Mouse (Mus musculus) forebrain, embryonic 10.5 days (tissue): Measurements from ENCODE around the gene Sema7a. TPM values are rescaled to one million over a fixed set of nuclear protein-coding genes. Genes with fewer than 3 reads are reported as not detected.

Experiments
- DNase-seq: peaks from one replicate; pipeline ENCODE4 v3.0.0-alpha.2; 2017; ENCODE audit warnings: low spot score; ENCODE audit errors: extremely low spot score
- H3K27ac ChIP-seq: fragments of 300-500 bp; sonication (generic); 2 replicates; pipeline ENCODE4 v1.5.1; 2016; ENCODE audit warnings: mild to moderate bottlenecking
- H3K27me3 ChIP-seq: fragments of 300-500 bp; sonication (generic); 2 replicates; pipeline ENCODE4 v1.6.1; 2016; ENCODE audit warnings: mild to moderate bottlenecking; ENCODE audit not compliant: poor library complexity, severe bottlenecking
- H3K36me3 ChIP-seq: fragments of 300-500 bp; sonication (generic); replicated peaks from 2 replicates; pipeline ENCODE4 v1.6.1; 2016; ENCODE audit warnings: mild to moderate bottlenecking, moderate library complexity
- H3K4me1 ChIP-seq: fragments of 300-500 bp; sonication (generic); 2 replicates; pipeline ENCODE4 v1.6.1; 2016
- H3K4me3 ChIP-seq: fragments of 300-500 bp; sonication (generic); 2 replicates; pipeline ENCODE4 v1.5.1; 2016; ENCODE audit warnings: mild to moderate bottlenecking, moderate library complexity
- H3K9me3 ChIP-seq: fragments of 300-500 bp; sonication (generic); 2 replicates; pipeline ENCODE4 v1.6.1; 2016; ENCODE audit warnings: mild to moderate bottlenecking, moderate library complexity
- WGBS: fragments of 180-500 bp; shearing (Covaris S2); methylation state at CpG from one replicate; pipeline ENCODE4 v1.1.7; 2016; 5-methylcytosine and 5-hydroxymethylcytosine counted together
- polyA plus RNA-seq: library from polyadenylated mRNA; unstranded; fragments of >200 nt; fragmentation: Nextera tagmentation; extraction: Ambion mirVana; gene quantifications from 2 replicates; pipeline ENCODE4 v1.2.1, GENCODE M21; 2016

Gene Sema7a
- polyA plus RNA-seq, 1 experiment from 2014 or later, result 0.14 TPM

DNA sequence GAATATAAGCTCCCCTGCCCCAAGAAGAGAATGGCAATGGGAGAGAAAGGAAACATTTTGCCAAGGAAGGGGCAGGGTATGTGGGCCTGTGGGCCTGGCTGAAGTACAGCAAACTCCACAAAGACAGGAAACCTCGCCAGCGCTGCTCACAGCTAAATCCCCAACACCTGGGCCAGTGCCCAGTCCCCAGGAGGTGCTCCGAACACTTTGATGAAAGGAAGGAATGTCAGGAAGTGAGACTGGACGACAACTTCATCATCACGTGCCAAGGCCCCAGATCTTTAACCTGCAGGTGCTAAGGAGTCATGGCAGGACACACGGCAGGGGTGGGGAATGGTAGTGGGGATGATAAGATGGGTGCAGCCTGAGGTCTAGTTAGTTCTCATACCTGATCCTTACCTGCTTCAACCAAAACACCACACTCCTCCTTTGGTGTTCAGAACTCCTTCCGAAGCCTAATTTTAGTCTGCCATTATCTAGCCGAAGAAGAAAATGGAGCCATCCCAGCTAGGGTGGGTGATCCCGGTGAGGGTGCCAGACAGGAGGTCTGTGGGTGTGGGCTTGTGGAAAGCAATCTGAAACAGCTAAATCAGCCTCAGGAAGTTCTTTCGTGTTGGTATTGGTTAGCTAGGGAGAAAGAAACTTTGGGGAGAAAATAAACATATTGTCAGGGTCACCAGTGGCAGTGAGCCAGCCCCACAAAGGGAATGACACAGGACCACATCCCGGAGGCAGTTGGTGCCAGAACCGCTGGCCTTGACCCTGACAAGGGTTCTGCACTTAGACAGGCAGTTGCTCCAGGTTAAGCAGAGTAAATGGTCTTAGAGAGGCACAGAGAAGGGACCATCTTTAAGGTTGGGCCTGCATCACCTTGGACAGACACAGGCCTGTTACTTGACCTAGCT, 25.6 kb downstream of the Sema7a start:
- 83% methylated on average over 12 of the region's 12 CpGs for WGBS
- DNase-seq, result no peak
- Histone ChIP-seq H3K4me1 (peaks cover 41% of the 10 kb centered on the region), H3K27me3 (no peaks in the 10 kb centered on the region), H3K27ac (no peak overlapping the region), H3K36me3 (peaks cover 8% of the 10 kb centered on the region; the same call in 1 of the 2 replicates), H3K4me3 (no peak overlapping the region), H3K9me3 (no peaks in the 10 kb centered on the region)

GRCm38 (mm10) chr9:57967237-57967960, 27.5 kb downstream of the Sema7a start:
- Histone ChIP-seq H3K27ac (peak overlapping the region; percentile 15; the same call in 1 of the 2 replicates), H3K4me3 (no peak overlapping the region), H3K27me3 (no peaks in the 10 kb centered on the region), H3K9me3 (no peaks in the 10 kb centered on the region), H3K36me3 (no peaks in the 10 kb centered on the region), H3K4me1 (peaks cover 33% of the 10 kb centered on the region)
- WGBS, result 81% methylated on average over 14 of the region's 14 CpGs
- DNase-seq, result no peak

GRCm38 (mm10) chr9:57968166-57968771, 28.4 kb downstream of the Sema7a start:
- no peak overlapping the region for H3K4me3 ChIP-seq
- H3K4me1 ChIP-seq, result peaks cover 37% of the 10 kb centered on the region
- no peaks in the 10 kb centered on the region for H3K27me3 ChIP-seq
- H3K27ac ChIP-seq, result no peak overlapping the region
- H3K36me3 ChIP-seq, result no peaks in the 10 kb centered on the region
- no peaks in the 10 kb centered on the region for H3K9me3 ChIP-seq
- DNase-seq, result no peak
- WGBS, result 93% methylated on average over 9 of the region's 9 CpGs

- Histone ChIP-seq H3K27me3 (no peaks in the 10 kb centered on the region), H3K27ac (0 out of 2 replicates have a peak overlapping the region, but pooled peaks have one; percentile 20), H3K4me1 (peaks cover 36% of the 10 kb centered on the region), H3K9me3 (no peaks in the 10 kb centered on the region), H3K36me3 (no peaks in the 10 kb centered on the region), H3K4me3 (no peak overlapping the region)
- no peak for DNase-seq
- WGBS, result 91% methylated on average over 8 of the region's 8 CpGs
These were observed 29.1 kb downstream of the Sema7a start for GRCm38 (mm10) chr9:57968783-57969542.

- no peak for DNase-seq
- H3K36me3 ChIP-seq, result no peaks in the 10 kb centered on the region
- no peaks in the 10 kb centered on the region for H3K9me3 ChIP-seq
- H3K27me3 ChIP-seq, result no peaks in the 10 kb centered on the region
- 0 out of 2 replicates have a peak overlapping the region, but pooled peaks have one; percentile 20 for H3K27ac ChIP-seq
- peaks cover 26% of the 10 kb centered on the region for H3K4me1 ChIP-seq
- 80% methylated on average over 11 of the region's 11 CpGs for WGBS
- no peak overlapping the region for H3K4me3 ChIP-seq
These were observed 30.0 kb downstream of the Sema7a start for GRCm38 (mm10) chr9:57969736-57970495.

DNA sequence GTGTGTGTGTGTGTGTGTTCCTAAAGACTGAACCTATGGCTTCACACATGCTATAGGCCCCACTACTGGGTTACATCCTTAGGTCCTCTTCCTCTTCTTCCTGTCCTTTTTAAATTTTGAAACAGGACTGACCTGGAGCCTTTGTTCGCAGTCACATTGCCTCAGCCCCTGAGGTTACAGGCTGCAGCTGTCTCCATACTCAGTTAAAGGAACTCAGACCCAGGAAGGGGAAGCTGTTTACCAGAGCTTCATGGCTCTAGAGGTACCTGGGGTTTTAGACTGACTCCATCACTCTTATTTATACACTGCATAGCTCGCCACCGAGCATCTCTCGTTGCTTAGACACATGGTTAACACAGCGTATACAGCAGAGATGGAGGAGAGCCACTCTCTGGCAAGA, 31.5 kb downstream of the Sema7a start:
- no peaks in the 10 kb centered on the region for H3K9me3 ChIP-seq
- no peak overlapping the region for H3K4me3 ChIP-seq
- H3K27me3 ChIP-seq, result no peaks in the 10 kb centered on the region
- H3K27ac ChIP-seq, result peak overlapping the region; percentile 58; the same call in 1 of the 2 replicates
- 96% methylated on average over 5 of the region's 5 CpGs for WGBS
- peaks cover 26% of the 10 kb centered on the region for H3K4me1 ChIP-seq
- H3K36me3 ChIP-seq, result no peaks in the 10 kb centered on the region
- DNase-seq, result no peak

DNA sequence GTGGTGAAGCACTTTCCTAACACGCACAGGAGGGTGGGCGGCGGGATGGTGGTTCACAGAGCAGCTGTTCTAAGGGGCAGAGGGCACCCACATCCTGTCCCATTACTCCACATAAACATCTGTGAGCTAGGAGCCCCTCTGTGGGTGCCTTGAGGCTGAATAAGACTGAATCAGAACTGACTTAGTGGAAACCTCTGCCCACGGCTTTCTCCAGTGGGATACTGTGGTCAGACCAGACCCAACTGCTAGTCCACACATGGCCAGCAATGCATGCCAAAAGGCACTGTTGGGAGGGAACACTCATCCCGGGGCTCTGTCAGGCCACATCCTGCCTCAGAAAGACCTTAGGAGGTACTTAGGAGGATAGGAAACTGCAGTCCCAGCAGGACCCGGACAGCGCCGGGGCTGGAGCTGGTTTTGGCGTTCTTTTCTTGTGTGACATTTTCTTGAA, 32.3 kb downstream of the Sema7a start:
- peaks cover 26% of the 10 kb centered on the region for H3K4me1 ChIP-seq
- peak overlapping the region; percentile 58 for H3K27ac ChIP-seq
- no peaks in the 10 kb centered on the region for H3K27me3 ChIP-seq
- DNase-seq, result no peak
- no peaks in the 10 kb centered on the region; the same call in 1 of the 2 replicates for H3K9me3 ChIP-seq
- WGBS, result 69% methylated on average over 9 of the region's 9 CpGs
- no peaks in the 10 kb centered on the region for H3K36me3 ChIP-seq
- H3K4me3 ChIP-seq, result no peak overlapping the region

DNA sequence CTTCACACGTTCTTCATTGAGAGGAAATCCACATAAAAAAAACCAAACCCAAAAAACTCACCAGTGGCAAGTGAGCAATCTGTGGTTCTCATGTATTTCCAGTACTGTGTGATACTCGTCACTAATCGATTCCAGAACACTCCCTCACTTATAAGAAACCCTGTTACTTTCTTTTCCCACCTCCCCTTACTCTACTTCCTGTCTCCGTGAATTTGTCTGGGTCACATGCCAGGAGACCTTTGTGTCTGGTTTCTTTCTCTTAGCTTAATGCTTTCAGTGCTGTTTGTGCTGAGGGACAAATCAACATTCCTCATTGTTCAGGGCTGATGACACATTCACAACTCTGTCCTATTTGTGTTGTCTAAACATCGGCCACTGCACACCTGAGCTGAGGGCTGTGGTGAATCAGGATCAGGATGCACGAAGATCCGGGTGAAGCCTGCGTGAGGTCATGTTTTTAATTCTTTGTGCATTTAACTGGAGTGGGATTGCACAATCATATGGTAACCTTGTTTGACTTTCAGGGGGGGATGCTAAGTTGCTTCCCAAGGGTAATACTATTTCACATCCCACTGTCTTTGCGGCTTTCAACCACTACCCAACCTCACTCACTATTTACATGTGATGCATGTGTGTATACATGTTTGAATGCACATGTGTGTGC, 33.0 kb downstream of the Sema7a start:
- no peak overlapping the region for H3K4me3 ChIP-seq
- no peak for DNase-seq
- WGBS, result 73% methylated on average over 9 of the region's 9 CpGs
- no peaks in the 10 kb centered on the region; the same call in 1 of the 2 replicates for H3K9me3 ChIP-seq
- H3K27ac ChIP-seq, result peak overlapping the region; percentile 58
- H3K4me1 ChIP-seq, result peaks cover 22% of the 10 kb centered on the region
- no peaks in the 10 kb centered on the region for H3K27me3 ChIP-seq
- no peaks in the 10 kb centered on the region for H3K36me3 ChIP-seq

DNA sequence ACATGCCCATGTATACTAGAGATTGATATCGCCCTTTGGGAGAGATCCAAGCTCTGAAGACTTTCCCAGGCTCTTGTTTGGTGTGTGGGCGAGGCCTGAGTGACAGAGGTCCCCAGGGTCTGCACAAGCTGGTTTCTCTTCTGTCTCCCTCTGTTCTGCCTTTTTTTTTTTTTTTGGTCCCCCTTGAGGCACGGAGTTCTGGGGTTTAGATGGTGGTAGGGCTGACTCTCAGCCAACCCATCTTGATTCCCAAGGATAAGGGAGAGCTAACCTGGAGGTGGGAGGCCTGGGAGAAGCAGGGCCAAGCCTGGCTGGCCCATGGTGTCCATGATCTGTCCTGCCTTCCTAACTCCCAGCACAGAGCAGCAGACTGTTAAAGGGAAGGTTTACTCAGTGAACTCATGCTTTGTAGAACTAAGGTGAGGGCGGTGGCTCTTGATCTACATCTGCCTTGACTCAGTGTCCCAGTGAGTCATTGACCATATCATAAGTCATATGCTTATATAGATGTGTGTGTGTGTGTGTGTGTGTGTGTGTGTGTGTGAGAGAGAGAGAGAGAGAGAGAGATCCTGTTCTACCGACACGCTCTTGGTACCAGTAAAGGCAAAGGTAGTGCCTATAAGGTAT, 33.6 kb downstream of the Sema7a start:
- Histone ChIP-seq H3K4me1 (peaks cover 22% of the 10 kb centered on the region), H3K4me3 (no peak overlapping the region), H3K9me3 (no peaks in the 10 kb centered on the region; the same call in 1 of the 2 replicates), H3K27me3 (no peaks in the 10 kb centered on the region), H3K36me3 (no peaks in the 10 kb centered on the region), H3K27ac (0 out of 2 replicates have a peak overlapping the region, but pooled peaks have one; percentile 30)
- DNase-seq, result no peak
- WGBS, result 88% methylated on average over 6 of the region's 6 CpGs

DNA sequence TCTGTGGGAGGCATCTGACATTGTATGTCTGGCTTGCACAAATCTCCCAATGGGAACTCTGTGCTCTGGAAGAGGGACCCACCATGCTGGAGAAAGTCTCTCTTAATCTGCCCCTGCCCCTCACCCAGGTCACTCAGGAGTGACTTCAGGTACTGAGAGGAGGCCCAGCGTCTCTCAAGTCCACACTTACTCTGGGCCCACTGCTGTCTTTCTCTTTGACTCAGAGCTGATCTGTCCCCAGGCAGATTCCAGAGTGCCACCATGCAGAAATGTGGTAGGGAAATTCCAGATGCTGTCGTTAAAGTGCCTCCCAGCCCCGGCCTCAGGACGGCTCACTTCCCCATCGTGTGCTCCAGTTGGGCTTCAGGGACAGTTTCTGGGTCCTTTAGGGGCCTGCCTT, 34.3 kb downstream of the Sema7a start:
- WGBS, result 70% methylated on average over 5 of the region's 5 CpGs
- DNase-seq, result no peak
- no peaks in the 10 kb centered on the region; the same call in 1 of the 2 replicates for H3K9me3 ChIP-seq
- no peak overlapping the region for H3K4me3 ChIP-seq
- H3K27me3 ChIP-seq, result no peaks in the 10 kb centered on the region
- H3K4me1 ChIP-seq, result peaks cover 22% of the 10 kb centered on the region
- H3K27ac ChIP-seq, result no peak overlapping the region
- no peaks in the 10 kb centered on the region for H3K36me3 ChIP-seq
